Mouse (Mus musculus) limb, embryonic 12.5 days (tissue): ENCODE measurements around the gene Phf14. TPM values are rescaled to one million over a fixed set of nuclear protein-coding genes. Genes with fewer than 3 reads are reported as not detected.

Source experiments
- ATAC-seq: fragments of 200-750 bp; cut with Nextera tagmentation; 2 replicates; pipeline ENCODE4 v1.8.0; 2017; ENCODE audit warnings: low read depth, moderate TSS enrichment; ENCODE audit not compliant: insufficient number of reproducible peaks, insufficient read depth, low FRiP score, low TSS enrichment
- H3K27ac ChIP-seq: fragments of 300-500 bp; sonication (generic); 2 replicates; pipeline ENCODE4 v1.5.1; 2016; ENCODE audit warnings: mild to moderate bottlenecking, moderate library complexity
- H3K27me3 ChIP-seq: fragments of 300-500 bp; sonication (generic); 2 replicates; pipeline ENCODE4 v1.6.1; 2016; ENCODE audit warnings: mild to moderate bottlenecking, moderate library complexity
- H3K36me3 ChIP-seq: fragments of 300-500 bp; sonication (generic); 2 replicates; pipeline ENCODE4 v1.6.1; 2016; ENCODE audit warnings: mild to moderate bottlenecking, moderate library complexity
- H3K4me1 ChIP-seq: fragments of 300-500 bp; sonication (generic); replicated peaks from 2 replicates; pipeline ENCODE4 v1.6.1; 2016
- H3K4me2 ChIP-seq: fragments of 300-500 bp; sonication (generic); 2 replicates; pipeline ENCODE4 v1.6.1; 2016; ENCODE audit warnings: mild to moderate bottlenecking, moderate library complexity
- H3K4me3 ChIP-seq: fragments of 300-500 bp; sonication (generic); replicated peaks from 2 replicates; pipeline ENCODE4 v1.5.1; 2016; ENCODE audit warnings: mild to moderate bottlenecking
- H3K9ac ChIP-seq: fragments of 300-500 bp; sonication (generic); replicated peaks from 2 replicates; pipeline ENCODE4 v1.6.1; 2016; ENCODE audit warnings: mild to moderate bottlenecking, moderate library complexity
- H3K9me3 ChIP-seq: fragments of 300-500 bp; sonication (generic); 2 replicates; pipeline ENCODE4 v1.6.1; 2016; ENCODE audit warnings: mild to moderate bottlenecking, moderate library complexity
- WGBS: fragments of 180-500 bp; shearing (Covaris S2); methylation state at CpG from one replicate; pipeline ENCODE4 v1.1.7; 2016; 5-methylcytosine and 5-hydroxymethylcytosine counted together
- polyA plus RNA-seq: library from polyadenylated mRNA; unstranded; fragments of >200 nt; fragmentation: Nextera tagmentation; extraction: Ambion mirVana; gene quantifications from 2 replicates; pipeline ENCODE4 v1.2.1, GENCODE M21; 2016

The Phf14 gene
- polyA plus RNA-seq, 1 experiment from 2014 or later = 111 TPM

- H3K4me3 ChIP-seq = no peak overlapping the region
- no peaks in the 10 kb centered on the region for H3K4me1 ChIP-seq
- 75% methylated on average over 4 of the region's 4 CpGs for WGBS
Observed at GRCm38 (mm10) chr6:12067956-12068355, 160.3 kb downstream of the Phf14 start.

GRCm38 (mm10) chr6:12069357-12069756, 161.7 kb downstream of the Phf14 start:
- 0 out of 2 replicates have a peak, but pooled peaks cover 4% of the 10 kb centered on the region for H3K36me3 ChIP-seq
- ATAC-seq = no peak
- WGBS = 94% methylated on average over 2 of the region's 2 CpGs
- no peaks in the 10 kb centered on the region for H3K27me3 ChIP-seq
- no peaks in the 10 kb centered on the region for H3K9me3 ChIP-seq
- H3K27ac ChIP-seq = no peak overlapping the region
- no peaks in the 10 kb centered on the region; the same call in 1 of the 2 replicates for H3K4me1 ChIP-seq
- H3K4me3 ChIP-seq = no peak overlapping the region
- no peak overlapping the region for H3K9ac ChIP-seq
- H3K4me2 ChIP-seq = no peak overlapping the region

More at GRCm38 (mm10) chr6:12067956-12068355, 160.3 kb downstream of the Phf14 start:
- no peak for ATAC-seq
- no peak overlapping the region for H3K27ac ChIP-seq
- no peaks in the 10 kb centered on the region for H3K27me3 ChIP-seq
- H3K9ac ChIP-seq = no peak overlapping the region
- no peaks in the 10 kb centered on the region for H3K9me3 ChIP-seq
- 0 out of 2 replicates have a peak, but pooled peaks cover 4% of the 10 kb centered on the region for H3K36me3 ChIP-seq
- H3K4me2 ChIP-seq = no peak overlapping the region

GRCm38 (mm10) chr6:12074599-12074998, 167.0 kb downstream of the Phf14 start:
- Histone ChIP-seq H3K4me1 (no peaks in the 10 kb centered on the region; the same call in 1 of the 2 replicates), H3K9ac (no peak overlapping the region), H3K4me3 (no peak overlapping the region), H3K27me3 (no peaks in the 10 kb centered on the region), H3K4me2 (no peak overlapping the region), H3K27ac (no peak overlapping the region), H3K36me3 (0 out of 2 replicates have a peak, but pooled peaks cover 15% of the 10 kb centered on the region), H3K9me3 (no peaks in the 10 kb centered on the region)
- 38% methylated on average over 5 of the region's 5 CpGs for WGBS
- no peak for ATAC-seq

- no peak overlapping the region for H3K4me3 ChIP-seq
- no peaks in the 10 kb centered on the region for H3K27me3 ChIP-seq
- ATAC-seq = no peak
- WGBS = 71% methylated on average over 7 of the region's 7 CpGs
- no peak overlapping the region for H3K4me2 ChIP-seq
- no peaks in the 10 kb centered on the region; the same call in 1 of the 2 replicates for H3K4me1 ChIP-seq
- H3K9ac ChIP-seq = no peak overlapping the region
- no peaks in the 10 kb centered on the region for H3K9me3 ChIP-seq
- H3K27ac ChIP-seq = no peak overlapping the region
- peaks cover 18% of the 10 kb centered on the region for H3K36me3 ChIP-seq
Observed at GRCm38 (mm10) chr6:12077338-12077737, 169.7 kb downstream of the Phf14 start.

GRCm38 (mm10) chr6:12077880-12078618, 170.4 kb downstream of the Phf14 start:
- Histone ChIP-seq H3K9me3 (no peaks in the 10 kb centered on the region), H3K4me3 (no peak overlapping the region), H3K27ac (no peak overlapping the region), H3K4me2 (no peak overlapping the region), H3K27me3 (no peaks in the 10 kb centered on the region), H3K4me1 (no peaks in the 10 kb centered on the region; the same call in 1 of the 2 replicates), H3K36me3 (peaks cover 21% of the 10 kb centered on the region), H3K9ac (no peak overlapping the region)
- WGBS = 83% methylated on average over 8 of the region's 8 CpGs
- no peak for ATAC-seq

- Histone ChIP-seq H3K36me3 (peaks cover 27% of the 10 kb centered on the region), H3K4me2 (no peak overlapping the region), H3K27ac (no peak overlapping the region), H3K9ac (no peak overlapping the region), H3K4me1 (no peaks in the 10 kb centered on the region), H3K4me3 (no peak overlapping the region), H3K9me3 (no peaks in the 10 kb centered on the region), H3K27me3 (no peaks in the 10 kb centered on the region)
- no peak for ATAC-seq
- WGBS = 94% methylated on average over 4 of the region's 4 CpGs
Observed at GRCm38 (mm10) chr6:12079260-12079659, 171.7 kb downstream of the Phf14 start.

- no peaks in the 10 kb centered on the region for H3K27me3 ChIP-seq
- H3K4me3 ChIP-seq = no peak overlapping the region
- H3K4me2 ChIP-seq = no peak overlapping the region
- no peak overlapping the region for H3K27ac ChIP-seq
- ATAC-seq = no peak
- no peaks in the 10 kb centered on the region for H3K9me3 ChIP-seq
- H3K9ac ChIP-seq = no peak overlapping the region
- no peaks in the 10 kb centered on the region for H3K4me1 ChIP-seq
- peaks cover 27% of the 10 kb centered on the region for H3K36me3 ChIP-seq
- WGBS = 66% methylated on average over 5 of the region's 5 CpGs
Observed at GRCm38 (mm10) chr6:12080423-12080822, 172.8 kb downstream of the Phf14 start.

GRCm38 (mm10) chr6:12081722-12082121, 174.1 kb downstream of the Phf14 start:
- no peak for ATAC-seq
- Histone ChIP-seq H3K27me3 (no peaks in the 10 kb centered on the region), H3K4me2 (no peak overlapping the region), H3K4me1 (no peaks in the 10 kb centered on the region), H3K4me3 (no peak overlapping the region), H3K9me3 (no peaks in the 10 kb centered on the region), H3K9ac (no peak overlapping the region), H3K27ac (no peak overlapping the region), H3K36me3 (peaks cover 27% of the 10 kb centered on the region)
- 79% methylated on average over 2 of the region's 2 CpGs for WGBS

- H3K9me3 ChIP-seq = no peaks in the 10 kb centered on the region
- H3K27me3 ChIP-seq = no peaks in the 10 kb centered on the region
- H3K27ac ChIP-seq = no peak overlapping the region
- H3K36me3 ChIP-seq = peaks cover 27% of the 10 kb centered on the region
- H3K4me2 ChIP-seq = no peak overlapping the region
- H3K4me3 ChIP-seq = no peak overlapping the region
- ATAC-seq = no peak
- 85% methylated on average over 2 of the region's 2 CpGs for WGBS
- H3K4me1 ChIP-seq = no peaks in the 10 kb centered on the region
- no peak overlapping the region for H3K9ac ChIP-seq
Observed at GRCm38 (mm10) chr6:12082125-12082524, 174.5 kb downstream of the Phf14 start.

- no peak for ATAC-seq
- Histone ChIP-seq H3K9me3 (no peaks in the 10 kb centered on the region), H3K4me2 (no peak overlapping the region), H3K4me1 (no peaks in the 10 kb centered on the region), H3K27ac (no peak overlapping the region), H3K36me3 (peaks cover 27% of the 10 kb centered on the region), H3K4me3 (no peak overlapping the region), H3K27me3 (no peaks in the 10 kb centered on the region), H3K9ac (no peak overlapping the region)
- 85% methylated on average over 6 of the region's 6 CpGs for whole genome bisulfite sequencing
Observed at GRCm38 (mm10) chr6:12082531-12083216, 175.1 kb downstream of the Phf14 start.

- 89% methylated on average over 5 of the region's 5 CpGs for WGBS
- H3K27ac ChIP-seq = no peak overlapping the region
- H3K4me1 ChIP-seq = no peaks in the 10 kb centered on the region
- no peak overlapping the region for H3K4me2 ChIP-seq
- no peak overlapping the region for H3K4me3 ChIP-seq
- H3K36me3 ChIP-seq = peaks cover 17% of the 10 kb centered on the region
- no peak for ATAC-seq
- H3K27me3 ChIP-seq = no peaks in the 10 kb centered on the region
- no peak overlapping the region for H3K9ac ChIP-seq
- H3K9me3 ChIP-seq = no peaks in the 10 kb centered on the region
Observed at GRCm38 (mm10) chr6:12084721-12085120, 177.1 kb downstream of the Phf14 start.
